Mouse (Mus musculus) intestine, embryonic 15.5 days (tissue): ENCODE data around the gene Slc39a2. TPM values are rescaled to one million over a fixed set of nuclear protein-coding genes. Genes with fewer than 3 reads are reported as not detected.

Experiments
- ATAC-seq: fragments of 200-750 bp; cut with Nextera tagmentation; 2 replicates; pipeline ENCODE4 v1.8.0; 2017; ENCODE audit warnings: moderate TSS enrichment, moderate library complexity
- H3K27ac ChIP-seq: fragments of 300-500 bp; sonication (generic); 2 replicates; pipeline ENCODE4 v1.5.1; 2015; ENCODE audit warnings: mild to moderate bottlenecking, inconsistent platforms
- H3K27me3 ChIP-seq: fragments of 300-500 bp; sonication (generic); replicated peaks from 2 replicates; pipeline ENCODE4 v1.6.1; 2015; ENCODE audit warnings: inconsistent platforms
- H3K36me3 ChIP-seq: fragments of 300-500 bp; sonication (generic); 2 replicates; pipeline ENCODE4 v1.6.1; 2015; ENCODE audit warnings: inconsistent platforms
- H3K4me1 ChIP-seq: fragments of 300-500 bp; sonication (generic); replicated peaks from 2 replicates; pipeline ENCODE4 v1.6.1; 2015; ENCODE audit warnings: inconsistent platforms
- H3K4me2 ChIP-seq: fragments of 300-500 bp; sonication (generic); replicated peaks from 2 replicates; pipeline ENCODE4 v1.6.1; 2015; ENCODE audit warnings: mild to moderate bottlenecking, inconsistent platforms
- H3K4me3 ChIP-seq: fragments of 300-500 bp; sonication (generic); replicated peaks from 2 replicates; pipeline ENCODE4 v1.5.1; 2015; ENCODE audit warnings: inconsistent platforms
- H3K9ac ChIP-seq: fragments of 300-500 bp; sonication (generic); 2 replicates; pipeline ENCODE4 v1.6.1; 2015; ENCODE audit warnings: inconsistent platforms
- H3K9me3 ChIP-seq: fragments of 300-500 bp; sonication (generic); 2 replicates; pipeline ENCODE4 v1.6.1; 2016; ENCODE audit warnings: inconsistent platforms
- WGBS: fragments of 180-500 bp; shearing (Covaris S2); methylation state at CpG from one replicate; pipeline ENCODE4 v1.1.7; 2015; 5-methylcytosine and 5-hydroxymethylcytosine counted together
- polyA plus RNA-seq: library from polyadenylated mRNA; unstranded; fragments of >200 nt; fragmentation: Nextera tagmentation; extraction: Ambion mirVana; gene quantifications from 2 replicates; pipeline ENCODE4 v1.2.1, GENCODE M21; 2015

Gene Slc39a2
- polyA plus RNA-seq, 1 experiment from 2014 or later = 0.96 TPM

DNA sequence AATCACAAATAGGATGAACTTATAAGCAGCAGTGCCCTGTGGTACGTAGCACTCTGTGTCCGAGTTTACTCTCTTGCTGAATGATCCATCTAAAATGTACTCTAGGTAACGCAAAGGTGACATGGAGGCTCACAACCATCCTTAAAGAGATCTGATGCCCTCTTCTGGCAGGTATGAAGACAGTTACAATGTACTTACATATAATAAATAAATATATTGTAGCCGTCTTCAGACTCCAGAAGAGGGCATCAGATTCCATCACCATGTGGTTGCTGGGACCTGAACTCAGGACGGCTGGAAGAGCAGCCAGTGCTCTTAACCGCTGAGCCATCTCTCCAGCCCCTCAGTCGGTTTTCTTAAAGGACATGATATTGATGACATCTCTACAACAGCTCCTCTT is 12.0 kb downstream of the Slc39a2 start:
- ATAC-seq = no peak
- 65% methylated on average over 7 of the region's 7 CpGs for WGBS

DNA sequence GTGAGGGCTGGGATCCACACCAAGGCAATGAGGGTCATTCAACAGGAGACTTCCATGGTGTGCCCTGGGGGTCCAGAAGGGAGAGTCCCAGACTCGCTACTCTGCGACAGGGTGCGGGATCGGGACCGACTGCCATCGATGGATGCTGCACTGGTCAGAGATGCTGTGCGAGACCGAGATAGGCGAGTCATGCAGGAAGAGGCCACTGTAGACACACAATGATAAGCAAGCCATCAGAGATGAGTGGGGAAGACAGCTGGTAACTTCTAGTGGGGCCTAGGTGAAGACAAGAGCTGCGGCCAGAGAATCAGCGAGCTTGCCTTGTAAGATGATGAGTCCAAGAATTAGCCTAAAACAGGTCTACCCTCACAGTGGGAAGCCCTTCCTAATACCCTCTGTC is 13.4 kb downstream of the Slc39a2 start:
- Histone ChIP-seq H3K27ac (no peak overlapping the region), H3K9me3 (no peaks in the 10 kb centered on the region), H3K4me1 (0 out of 2 replicates have a peak, but pooled peaks cover 4% of the 10 kb centered on the region), H3K27me3 (no peaks in the 10 kb centered on the region), H3K9ac (no peak overlapping the region), H3K4me2 (no peak overlapping the region), H3K36me3 (no peaks in the 10 kb centered on the region), H3K4me3 (no peak overlapping the region)
- ATAC-seq = no peak
- WGBS = 92% methylated on average over 11 of the region's 11 CpGs

More for the DNA sequence above, 12.0 kb downstream of the Slc39a2 start:
- no peak overlapping the region for H3K4me3 ChIP-seq
- no peak overlapping the region for H3K27ac ChIP-seq
- no peaks in the 10 kb centered on the region for H3K36me3 ChIP-seq
- H3K9ac ChIP-seq = no peak overlapping the region
- H3K4me1 ChIP-seq = 0 out of 2 replicates have a peak, but pooled peaks cover 4% of the 10 kb centered on the region
- H3K27me3 ChIP-seq = no peaks in the 10 kb centered on the region
- H3K9me3 ChIP-seq = no peaks in the 10 kb centered on the region
- H3K4me2 ChIP-seq = no peak overlapping the region

DNA sequence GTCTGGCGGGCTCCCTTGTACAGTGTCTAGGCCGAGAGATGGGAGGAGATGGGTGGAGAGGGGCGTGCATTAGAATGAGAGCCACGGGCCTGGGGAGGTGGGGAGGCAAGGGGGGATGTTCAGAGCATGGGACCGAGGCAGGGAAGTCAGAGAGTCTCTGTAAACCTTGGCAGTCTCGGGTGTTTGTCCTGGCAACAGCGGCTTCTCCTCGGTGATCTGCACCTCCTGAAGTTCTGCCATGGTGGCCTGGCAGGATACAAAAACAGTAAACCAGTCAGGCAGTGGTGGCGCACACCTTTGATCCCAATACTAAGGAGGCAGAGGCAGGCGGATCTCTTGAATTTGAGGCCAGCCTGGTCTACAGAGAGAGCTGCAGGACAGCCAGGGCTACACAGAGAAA is 18.6 kb downstream of the Slc39a2 start:
- Histone ChIP-seq H3K9ac (no peak overlapping the region), H3K27ac (no peak overlapping the region), H3K4me3 (no peak overlapping the region), H3K27me3 (0 out of 2 replicates have a peak, but pooled peaks cover 2% of the 10 kb centered on the region), H3K9me3 (no peaks in the 10 kb centered on the region), H3K4me2 (no peak overlapping the region), H3K4me1 (peaks cover 14% of the 10 kb centered on the region), H3K36me3 (no peaks in the 10 kb centered on the region)
- ATAC-seq = no peak
- WGBS = 89% methylated on average over 10 of the region's 10 CpGs

DNA sequence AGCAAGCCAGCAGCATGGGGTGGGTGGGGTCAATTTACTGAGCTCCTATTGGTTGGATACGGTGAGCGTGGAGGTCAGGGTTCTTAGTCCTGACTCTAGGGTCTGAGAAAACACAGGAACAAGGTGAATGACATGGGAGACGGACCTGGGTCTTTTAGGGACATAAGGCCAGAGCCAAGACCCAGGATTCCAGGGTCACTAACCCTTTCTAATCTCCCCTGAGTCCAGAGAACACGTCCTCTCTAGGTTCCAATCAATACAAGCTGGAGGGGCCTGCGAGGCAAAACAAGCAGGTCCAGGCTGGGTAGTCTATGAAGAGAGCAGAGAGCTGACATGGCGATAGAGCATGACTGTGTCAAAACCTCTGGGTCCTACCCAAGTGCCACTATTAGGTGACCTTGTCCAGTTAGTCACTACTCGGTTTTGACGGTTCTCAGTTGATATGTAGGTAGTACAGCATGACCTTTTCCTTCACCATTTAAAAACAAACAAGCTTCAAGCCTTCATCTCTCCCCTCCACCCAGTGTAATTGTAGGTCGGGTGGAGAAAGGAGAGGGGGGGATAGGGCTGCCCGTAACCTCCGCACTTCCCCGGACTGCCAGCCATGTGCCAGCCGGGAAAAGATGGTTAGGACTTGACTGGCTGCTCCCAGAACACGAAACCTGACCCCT is 19.8 kb downstream of the Slc39a2 start:
- peak overlapping the region; percentile 99 for H3K4me2 ChIP-seq
- H3K4me1 ChIP-seq = peaks cover 14% of the 10 kb centered on the region
- peak overlapping the region; percentile 57 for H3K4me3 ChIP-seq
- 15% methylated on average over 14 of the region's 14 CpGs for WGBS
- 0 out of 2 replicates have a peak, but pooled peaks cover 2% of the 10 kb centered on the region for H3K27me3 ChIP-seq
- no peak overlapping the region; the same call in 1 of the 2 replicates for H3K27ac ChIP-seq
- peak; percentile 56 for ATAC-seq
- H3K36me3 ChIP-seq = no peaks in the 10 kb centered on the region
- no peaks in the 10 kb centered on the region for H3K9me3 ChIP-seq
- peak overlapping the region; percentile 57 for H3K9ac ChIP-seq

DNA sequence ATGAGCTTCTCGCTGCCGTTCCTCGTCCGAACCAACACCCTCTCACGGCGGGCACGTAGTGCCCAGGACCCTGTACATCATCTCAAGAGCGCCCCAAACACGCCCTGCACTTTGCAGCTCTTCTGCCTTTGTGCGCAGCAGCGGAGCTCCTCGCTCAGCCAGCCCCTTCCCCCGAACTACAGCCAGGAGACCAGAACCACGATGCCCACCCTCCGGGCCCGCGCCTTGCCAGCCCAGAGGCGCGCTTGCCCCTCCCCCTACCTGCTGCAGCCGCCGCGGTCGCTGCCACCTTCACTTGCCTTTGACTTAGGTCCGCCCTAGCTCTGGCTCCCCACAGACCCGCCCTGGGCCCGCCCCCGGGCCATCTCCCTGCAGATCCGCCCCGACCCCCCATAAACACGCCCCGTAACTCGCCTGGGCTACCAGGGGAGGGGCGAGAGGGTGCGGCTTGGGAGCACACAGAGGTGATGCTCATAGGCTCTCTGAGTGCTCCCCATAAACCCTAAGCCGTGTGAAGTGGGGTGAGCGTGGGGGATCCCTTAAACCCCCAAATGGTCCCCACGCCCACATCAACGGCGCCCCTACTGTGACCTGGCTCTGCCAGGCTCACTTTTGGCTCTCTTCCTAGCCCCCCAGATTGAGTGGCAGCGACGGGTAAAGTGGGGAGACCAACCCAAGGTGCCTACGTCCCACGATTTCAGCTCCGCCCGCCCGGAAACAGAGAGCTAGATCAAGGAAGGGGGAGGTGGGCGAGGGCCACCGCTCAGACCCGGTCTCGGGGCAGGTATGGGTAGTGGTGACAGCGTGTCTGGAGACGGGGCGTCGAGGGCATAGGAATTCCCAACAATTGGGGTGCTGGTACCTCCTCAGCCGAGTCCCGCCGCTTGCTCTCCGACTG is 20.6 kb downstream of the Slc39a2 start:
- Histone ChIP-seq H3K27ac (peak overlapping the region; percentile 56), H3K9ac (peak overlapping the region; percentile 57), H3K27me3 (0 out of 2 replicates have a peak, but pooled peaks cover 2% of the 10 kb centered on the region), H3K4me2 (peak overlapping the region; percentile 99), H3K36me3 (no peaks in the 10 kb centered on the region), H3K4me1 (peaks cover 14% of the 10 kb centered on the region), H3K9me3 (no peaks in the 10 kb centered on the region), H3K4me3 (peak overlapping the region; percentile 57)
- WGBS = under 1% methylated on average over 58 of the region's 58 CpGs
- peak; percentile 93 for ATAC-seq

DNA sequence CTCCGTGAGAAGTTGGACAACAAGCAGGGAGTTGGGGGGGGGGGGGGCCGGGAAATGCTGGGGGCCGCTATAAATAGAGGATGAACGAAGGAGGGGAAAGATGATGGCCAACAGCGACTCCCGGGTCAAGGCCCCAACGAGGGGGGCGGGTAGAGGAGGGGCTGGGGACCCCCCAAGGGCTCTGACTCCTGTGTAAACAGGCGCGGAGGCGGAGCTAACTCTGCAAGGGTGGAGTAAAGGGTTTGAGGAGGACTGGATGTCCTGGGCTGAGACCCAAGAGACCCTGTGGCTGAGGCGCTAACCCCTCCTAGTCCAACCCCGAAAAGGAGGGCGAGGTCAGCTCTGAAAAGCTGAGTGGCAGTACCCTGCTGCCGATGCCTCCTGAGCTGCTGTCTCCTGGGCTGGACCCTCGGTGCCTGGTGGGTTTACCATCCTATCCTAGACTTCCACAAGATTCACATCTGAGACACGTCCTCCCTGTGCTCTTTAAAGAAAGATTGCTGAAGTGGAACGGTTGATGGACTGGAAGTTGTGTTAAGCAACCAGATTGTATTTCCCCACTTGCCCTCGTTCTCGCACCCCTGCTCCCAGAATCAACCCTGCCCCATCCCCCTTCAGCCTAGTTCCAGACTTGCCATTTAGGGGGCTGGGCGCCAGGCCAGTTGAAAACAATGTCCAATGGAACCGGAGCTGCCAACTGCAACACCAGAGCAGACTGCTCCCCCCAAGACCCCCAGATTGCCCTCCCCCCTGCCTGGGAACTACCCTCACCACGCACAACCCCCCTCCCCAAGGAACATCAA is 21.5 kb downstream of the Slc39a2 start, which contains the start of gene Ndrg2:
Ndrg2 (minus strand) TSS at position 199 of the 803 bp plus-strand sequence.
- H3K9ac ChIP-seq = peak within 1 kb of the TSS; percentile 57
- 0 out of 2 replicates have a peak, but pooled peaks cover 2% of the 10 kb centered on the region for H3K27me3 ChIP-seq
- H3K9me3 ChIP-seq = no peaks in the 10 kb centered on the region
- H3K4me2 ChIP-seq = peak within 1 kb of the TSS; percentile 99
- peak within 1 kb of the TSS; percentile 56 for H3K27ac ChIP-seq
- H3K4me1 ChIP-seq = peaks cover 14% of the 10 kb centered on the region
- peak within 1 kb of the TSS; percentile 57 for H3K4me3 ChIP-seq
- peak; percentile 60 for ATAC-seq
- no peaks in the 10 kb centered on the region for H3K36me3 ChIP-seq
- 8% methylated on average over 21 of the region's 23 CpGs for WGBS

DNA sequence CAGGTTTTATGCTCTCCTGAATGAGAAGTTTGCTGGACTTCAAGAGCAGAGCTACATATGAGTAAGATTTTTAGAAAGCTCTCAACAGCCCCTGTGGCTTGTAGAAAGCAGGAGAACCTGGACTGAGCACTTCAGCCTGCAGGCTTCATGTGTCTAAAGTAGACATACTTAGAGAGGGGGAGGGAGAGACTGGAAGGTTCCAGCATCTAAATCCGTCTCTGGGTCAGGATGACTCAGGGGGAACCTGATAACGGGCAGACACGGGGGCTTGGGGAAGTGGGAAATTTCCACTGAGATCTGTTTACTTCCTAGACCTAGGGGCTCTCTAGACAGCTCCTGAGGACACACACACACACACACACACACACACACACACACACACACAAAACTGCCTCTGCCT is 22.3 kb downstream of the Slc39a2 start:
- H3K4me3 ChIP-seq = no peak overlapping the region
- WGBS = 14% methylated on average over 3 of the region's 3 CpGs
- no peak overlapping the region for H3K27ac ChIP-seq
- H3K9me3 ChIP-seq = no peaks in the 10 kb centered on the region
- H3K36me3 ChIP-seq = no peaks in the 10 kb centered on the region
- H3K9ac ChIP-seq = no peak overlapping the region
- ATAC-seq = no peak
- no peak overlapping the region for H3K4me2 ChIP-seq
- H3K4me1 ChIP-seq = peaks cover 14% of the 10 kb centered on the region
- 0 out of 2 replicates have a peak, but pooled peaks cover 2% of the 10 kb centered on the region for H3K27me3 ChIP-seq

DNA sequence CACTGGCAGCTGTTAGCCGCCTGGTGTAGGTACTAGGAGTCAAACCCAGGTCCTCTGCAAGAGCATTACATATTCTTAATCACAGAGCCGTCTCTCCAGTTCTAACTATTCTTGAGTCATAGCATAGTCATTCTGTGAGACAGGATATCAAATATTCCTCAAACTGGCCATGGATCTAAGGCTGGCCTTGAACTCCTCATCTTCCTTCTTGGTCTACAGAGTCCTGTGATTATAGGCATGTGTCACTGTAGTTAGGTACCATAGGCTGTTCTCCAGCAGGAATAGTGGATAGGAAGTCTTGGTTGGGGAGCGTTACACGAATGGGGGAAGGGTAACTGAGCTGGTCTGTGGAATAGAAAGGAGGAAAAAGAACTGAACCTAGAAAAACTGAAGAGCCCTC is 23.9 kb downstream of the Slc39a2 start:
- peaks cover 16% of the 10 kb centered on the region for H3K4me1 ChIP-seq
- H3K27ac ChIP-seq = no peak overlapping the region
- H3K36me3 ChIP-seq = no peaks in the 10 kb centered on the region
- 79% methylated on average over 4 of the region's 4 CpGs for WGBS
- no peaks in the 10 kb centered on the region for H3K9me3 ChIP-seq
- H3K27me3 ChIP-seq = 0 out of 2 replicates have a peak, but pooled peaks cover 2% of the 10 kb centered on the region
- H3K9ac ChIP-seq = no peak overlapping the region
- no peak overlapping the region for H3K4me3 ChIP-seq
- no peak for ATAC-seq
- H3K4me2 ChIP-seq = no peak overlapping the region

DNA sequence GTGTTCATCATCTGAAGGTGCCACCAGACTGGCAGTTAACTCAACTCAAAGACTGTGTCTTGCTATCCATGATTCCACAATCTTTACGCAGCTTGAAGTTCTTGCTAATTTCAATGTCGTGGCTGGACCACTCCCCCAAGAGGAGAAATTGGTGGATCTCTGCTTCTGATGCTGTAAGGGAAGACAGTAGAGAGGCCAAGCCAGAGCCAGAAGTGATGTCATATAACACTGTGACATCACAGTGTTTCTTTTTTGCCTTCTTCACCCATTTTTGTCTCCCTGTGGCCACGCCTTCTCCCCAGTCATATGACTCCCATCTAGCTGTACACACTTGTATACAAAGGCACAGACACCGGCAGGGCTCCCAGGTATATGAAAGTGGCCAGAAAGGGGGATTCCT is 25.4 kb downstream of the Slc39a2 start, which contains the start of gene Tppp2:
Tppp2 (plus strand) TSS at position 301 of the 400 bp plus-strand sequence.
- ATAC-seq = no peak
- no peak within 1 kb of the TSS for H3K4me3 ChIP-seq
- H3K9ac ChIP-seq = no peak within 1 kb of the TSS
- no peaks in the 10 kb centered on the region for H3K9me3 ChIP-seq
- 85% methylated on average over 4 of the region's 4 CpGs for WGBS
- H3K27me3 ChIP-seq = 0 out of 2 replicates have a peak, but pooled peaks cover 2% of the 10 kb centered on the region
- H3K4me1 ChIP-seq = peaks cover 20% of the 10 kb centered on the region
- H3K27ac ChIP-seq = no peak within 1 kb of the TSS
- H3K4me2 ChIP-seq = no peak within 1 kb of the TSS
- no peaks in the 10 kb centered on the region for H3K36me3 ChIP-seq

DNA sequence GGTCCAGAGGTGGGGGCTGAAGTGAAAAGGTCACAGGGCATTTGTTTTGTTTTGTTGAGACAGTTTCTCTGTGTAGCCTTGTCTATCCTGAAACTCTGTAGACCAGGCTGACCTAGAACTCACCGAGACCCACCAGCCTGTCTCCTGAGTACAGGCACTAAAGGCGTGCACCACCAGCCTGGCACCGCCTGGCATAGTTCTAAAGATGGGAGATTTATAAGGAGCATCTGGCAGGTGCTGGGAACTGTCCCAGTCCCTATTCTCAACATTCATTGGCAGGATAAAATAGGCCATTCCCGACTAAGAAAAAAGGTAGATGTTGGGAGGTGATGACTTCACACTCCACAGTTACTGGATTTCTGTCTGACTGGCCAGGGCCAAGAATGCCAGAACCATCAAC is 26.3 kb downstream of the Slc39a2 start:
- peaks cover 16% of the 10 kb centered on the region for H3K4me1 ChIP-seq
- no peaks in the 10 kb centered on the region for H3K36me3 ChIP-seq
- no peak for ATAC-seq
- H3K4me2 ChIP-seq = no peak overlapping the region
- WGBS = 81% methylated on average over 4 of the region's 4 CpGs
- H3K9me3 ChIP-seq = no peaks in the 10 kb centered on the region
- H3K27ac ChIP-seq = no peak overlapping the region
- 0 out of 2 replicates have a peak, but pooled peaks cover 2% of the 10 kb centered on the region for H3K27me3 ChIP-seq
- H3K4me3 ChIP-seq = no peak overlapping the region
- no peak overlapping the region for H3K9ac ChIP-seq

DNA sequence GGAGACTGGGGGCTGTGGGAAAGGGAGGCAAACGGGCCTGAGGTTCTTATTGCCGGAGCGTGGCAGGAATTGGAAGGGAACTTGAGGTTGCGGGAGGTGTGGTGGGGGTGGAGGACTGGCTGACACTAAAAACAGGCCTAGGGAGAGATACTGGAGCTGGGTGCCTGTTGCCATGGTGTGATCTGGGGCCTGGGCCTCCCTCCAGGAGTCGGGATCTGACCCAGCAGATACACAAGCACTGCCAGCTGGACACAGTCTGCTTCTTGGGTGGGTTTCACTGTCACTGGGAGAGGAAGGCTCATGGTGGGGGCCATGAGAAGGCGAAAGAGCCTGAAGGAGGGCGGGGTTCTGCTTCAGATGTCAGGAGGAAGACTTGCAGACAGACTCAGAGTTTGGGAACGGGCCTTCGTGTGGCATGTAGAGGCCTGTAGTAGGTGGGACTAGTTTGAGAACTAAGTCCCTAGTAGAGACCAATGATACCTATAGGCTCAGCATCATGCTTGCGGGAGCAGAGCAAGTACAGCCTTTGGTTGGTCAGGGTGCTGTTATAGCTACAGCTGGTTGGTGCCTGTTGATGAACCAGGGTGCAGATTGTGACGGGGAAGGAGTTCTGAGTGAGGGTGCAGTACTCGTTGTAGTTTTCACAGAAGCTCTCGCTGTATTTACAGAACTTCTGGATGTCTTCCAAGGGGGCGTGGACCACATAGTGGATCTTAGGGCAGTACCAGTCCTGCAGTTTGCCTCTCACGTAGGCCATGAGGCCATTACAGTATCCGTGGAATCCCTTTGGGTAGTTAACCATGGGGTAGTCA is 29.3 kb downstream of the Slc39a2 start:
- no peaks in the 10 kb centered on the region for H3K9me3 ChIP-seq
- H3K27ac ChIP-seq = peak overlapping the region; percentile 48; the same call in 1 of the 2 replicates
- peak; percentile 76 for ATAC-seq
- peaks cover 10% of the 10 kb centered on the region for H3K4me1 ChIP-seq
- no peaks in the 10 kb centered on the region for H3K27me3 ChIP-seq
- no peaks in the 10 kb centered on the region for H3K36me3 ChIP-seq
- no peak overlapping the region for H3K9ac ChIP-seq
- 51% methylated on average over 16 of the region's 16 CpGs for WGBS
- H3K4me3 ChIP-seq = no peak overlapping the region
- H3K4me2 ChIP-seq = no peak overlapping the region; the same call in 1 of the 2 replicates
